Mouse (Mus musculus): ENCODE results near the gene Zfp809. TPM values are rescaled to one million over a fixed set of nuclear protein-coding genes. Genes with fewer than 3 reads are reported as not detected.

Zfp809 gene
- total RNA-seq (2014; fragmentation: Nextera tagmentation) (180 and 200 TPM in 2 replicates), total RNA-seq (2017) (54.9 and 67.1 TPM in 2 replicates), polyA plus RNA-seq (2012) (11.8 and 16.2 TPM in 2 replicates)

- ATAC-seq (ENCODE audit: extremely low read depth, insufficient number of reproducible peaks, low FRiP score, poor library complexity, severe bottlenecking) = peak; percentile 88
- peak; percentile 37; the same call in 1 of the 2 replicates for TF ChIP-seq CTCF (IDR thresholded peaks at IDR 0.05; ENCODE audit: low read depth, low read length)
- TF ChIP-seq POLR2AphosphoS5 (IDR thresholded peaks at IDR 0.05; ENCODE audit: insufficient replicate concordance, low read depth, low read length) = no peak
- no peak for TF ChIP-seq GATA1 (IDR thresholded peaks at IDR 0.05; ENCODE audit: borderline replicate concordance, low read length)
- TF ChIP-seq TAL1 (conservative IDR thresholded peaks at IDR 0.05; ENCODE audit: low read depth, low read length) = no peak
- no peak for TF ChIP-seq GATA2 (IDR thresholded peaks at IDR 0.05; ENCODE audit: borderline replicate concordance, low read depth, low read length)
- Histone ChIP-seq H3K4me3 (ENCODE audit: low read depth, low read length) (peak within 1 kb of the TSS; percentile 94), H3K9me3 (replicated peaks) (no peaks in the 10 kb centered on the region; the same call in 1 of the 2 replicates), H3K36me3 (replicated peaks) (peaks cover 17% of the 10 kb centered on the region), H3K4me1 (ENCODE audit: insufficient read depth, low read depth, low read length) (peaks cover 16% of the 10 kb centered on the region), H3K27me3 (ENCODE audit: insufficient read depth, low read length) (no peaks in the 10 kb centered on the region)
- DNase-seq (ENCODE audit: low spot score) = peak; percentile 87
Observed at GRCm38 (mm10) chr9:22225581-22226388, at the start of gene Zfp809. Zfp809 (plus strand) TSS chr9:22225714.

GRCm38 (mm10) chr9:22188025-22188611, 37.4 kb upstream of the Zfp809 start, which contains the start of gene Zfp872:
Zfp872 (plus strand) TSS chr9:22188090.
- no peaks in the 10 kb centered on the region for H3K36me3 ChIP-seq (replicated peaks)
- peaks cover 7% of the 10 kb centered on the region for H3K27me3 ChIP-seq (ENCODE audit: insufficient read depth, low read length)
- H3K4me3 ChIP-seq (ENCODE audit: low read depth, low read length) = peak within 1 kb of the TSS; percentile 20; the same call in 1 of the 2 replicates
- ATAC-seq (ENCODE audit: extremely low read depth, insufficient number of reproducible peaks, low FRiP score, poor library complexity, severe bottlenecking) = no peak
- TF ChIP-seq POLR2AphosphoS5 (IDR thresholded peaks at IDR 0.05; ENCODE audit: insufficient replicate concordance, low read depth, low read length) = no peak
- TF ChIP-seq CTCF (IDR thresholded peaks at IDR 0.05; ENCODE audit: low read depth, low read length) = no peak
- TF ChIP-seq GATA2 (IDR thresholded peaks at IDR 0.05; ENCODE audit: borderline replicate concordance, low read depth, low read length) = no peak
- TF ChIP-seq GATA1 (IDR thresholded peaks at IDR 0.05; ENCODE audit: borderline replicate concordance, low read length) = no peak
- TF ChIP-seq TAL1 (conservative IDR thresholded peaks at IDR 0.05; ENCODE audit: low read depth, low read length) = no peak
- DNase-seq (ENCODE audit: low spot score) = no peak
- no peaks in the 10 kb centered on the region for H3K4me1 ChIP-seq (ENCODE audit: insufficient read depth, low read depth, low read length)
- H3K9me3 ChIP-seq (replicated peaks) = peaks cover 27% of the 10 kb centered on the region

DNA sequence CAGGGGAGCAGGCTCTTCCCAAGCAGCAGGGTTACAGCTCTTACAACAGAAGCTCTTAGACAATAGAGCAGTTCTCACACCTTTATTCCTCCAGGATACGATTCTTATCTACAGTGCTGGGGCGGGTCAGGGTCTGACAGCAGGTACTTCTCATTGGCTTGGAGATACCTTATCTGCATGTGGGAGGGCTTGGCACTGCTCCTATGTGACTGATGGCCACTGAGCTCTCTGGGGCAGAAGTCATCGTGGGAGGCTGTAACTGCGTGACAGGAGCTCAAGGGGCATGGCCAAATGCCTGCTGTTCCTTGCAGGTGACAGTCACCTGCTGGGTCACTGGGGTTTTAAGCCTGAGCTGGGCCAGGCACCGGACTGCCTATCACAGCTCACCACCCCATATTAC, 29.1 kb upstream of the Zfp809 start:
- no peak for ATAC-seq (ENCODE audit: extremely low read depth, insufficient number of reproducible peaks, low FRiP score, poor library complexity, severe bottlenecking)

DNA sequence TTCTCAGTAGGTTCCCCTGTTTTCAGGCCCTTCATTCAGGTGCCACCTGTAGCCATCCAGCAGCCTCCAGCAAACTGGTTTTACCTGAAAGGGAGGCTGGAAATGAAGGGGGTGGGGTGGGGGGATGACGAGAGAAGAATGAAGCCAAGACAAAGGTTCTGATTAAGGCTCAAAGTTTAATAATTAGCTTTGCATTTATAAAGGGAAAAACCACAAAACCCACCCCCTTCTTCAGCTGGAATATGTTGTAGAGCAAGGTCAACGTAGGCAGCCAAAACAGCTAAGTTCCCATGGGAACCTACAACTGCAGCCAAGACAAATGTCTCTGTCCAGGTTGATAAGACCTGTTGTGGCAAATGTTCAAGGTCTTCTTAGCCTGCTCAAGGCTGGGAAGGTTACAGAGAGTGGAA, 11.7 kb upstream of the Zfp809 start:
- peaks cover 48% of the 10 kb centered on the region for H3K4me1 ChIP-seq (ENCODE audit: insufficient read depth, low read depth, low read length)
- no peak for ATAC-seq (ENCODE audit: extremely low read depth, insufficient number of reproducible peaks, low FRiP score, poor library complexity, severe bottlenecking)
- H3K4me3 ChIP-seq (ENCODE audit: low read depth, low read length) = peak overlapping the region; percentile 27; the same call in 1 of the 2 replicates
- H3K9me3 ChIP-seq (replicated peaks) = peaks cover 3% of the 10 kb centered on the region; the same call in 1 of the 2 replicates
- no peaks in the 10 kb centered on the region for H3K36me3 ChIP-seq (replicated peaks)
- H3K27me3 ChIP-seq (ENCODE audit: insufficient read depth, low read length) = no peaks in the 10 kb centered on the region
- TF ChIP-seq CTCF (IDR thresholded peaks at IDR 0.05; ENCODE audit: low read depth, low read length) (no peak), TAL1 (conservative IDR thresholded peaks at IDR 0.05; ENCODE audit: low read depth, low read length) (peak; percentile 55)
- no peak for DNase-seq (ENCODE audit: low spot score)

More for the DNA sequence above, 29.1 kb upstream of the Zfp809 start:
- H3K27me3 ChIP-seq (ENCODE audit: insufficient read depth, low read length) = peaks cover 25% of the 10 kb centered on the region
- no peaks in the 10 kb centered on the region for H3K36me3 ChIP-seq (replicated peaks)
- peaks cover 5% of the 10 kb centered on the region for H3K4me1 ChIP-seq (ENCODE audit: insufficient read depth, low read depth, low read length)
- DNase-seq (ENCODE audit: low spot score) = no peak
- peaks cover 28% of the 10 kb centered on the region for H3K9me3 ChIP-seq (replicated peaks)
- no peak overlapping the region for H3K4me3 ChIP-seq (ENCODE audit: low read depth, low read length)
- no peak for TF ChIP-seq GATA1 (IDR thresholded peaks at IDR 0.05; ENCODE audit: borderline replicate concordance, low read length)
- no peak for TF ChIP-seq TAL1 (conservative IDR thresholded peaks at IDR 0.05; ENCODE audit: low read depth, low read length)
- no peak for TF ChIP-seq CTCF (IDR thresholded peaks at IDR 0.05; ENCODE audit: low read depth, low read length)
- no peak for TF ChIP-seq GATA2 (IDR thresholded peaks at IDR 0.05; ENCODE audit: borderline replicate concordance, low read depth, low read length)
- TF ChIP-seq POLR2AphosphoS5 (IDR thresholded peaks at IDR 0.05; ENCODE audit: insufficient replicate concordance, low read depth, low read length) = no peak

GRCm38 (mm10) chr9:22214549-22214948, 11.0 kb upstream of the Zfp809 start:
- DNase-seq (ENCODE audit: low spot score) (peak; percentile 15), ATAC-seq (ENCODE audit: extremely low read depth, insufficient number of reproducible peaks, low FRiP score, poor library complexity, severe bottlenecking) (no peak)

DNA sequence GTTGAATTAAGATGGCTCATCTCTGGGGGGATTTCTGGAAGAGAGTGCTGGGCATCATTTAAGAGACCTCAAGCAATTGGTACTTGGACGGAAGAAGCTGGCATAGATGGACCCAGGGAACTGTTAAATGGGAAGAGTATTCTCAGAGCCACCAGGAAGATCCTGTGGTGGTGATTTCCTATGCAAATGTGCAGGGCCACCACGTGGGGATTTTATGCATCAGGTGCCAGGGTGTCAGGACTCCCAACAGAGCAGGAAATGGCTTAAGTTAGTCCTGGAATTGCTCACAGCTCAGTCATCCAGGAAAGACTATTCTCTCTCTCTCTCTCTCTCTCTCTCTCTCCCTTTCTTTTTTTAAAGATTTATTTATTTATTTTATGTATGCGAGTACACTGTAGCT, 8.8 kb upstream of the Zfp809 start:
- DNase-seq (ENCODE audit: low spot score) = no peak
- no peak for ATAC-seq (ENCODE audit: extremely low read depth, insufficient number of reproducible peaks, low FRiP score, poor library complexity, severe bottlenecking)
- TF ChIP-seq GATA1 (IDR thresholded peaks at IDR 0.05; ENCODE audit: borderline replicate concordance, low read length) = no peak
- no peak for TF ChIP-seq TAL1 (conservative IDR thresholded peaks at IDR 0.05; ENCODE audit: low read depth, low read length)
- no peak for TF ChIP-seq GATA2 (IDR thresholded peaks at IDR 0.05; ENCODE audit: borderline replicate concordance, low read depth, low read length)
- no peak for TF ChIP-seq POLR2AphosphoS5 (IDR thresholded peaks at IDR 0.05; ENCODE audit: insufficient replicate concordance, low read depth, low read length)
- TF ChIP-seq CTCF (IDR thresholded peaks at IDR 0.05; ENCODE audit: low read depth, low read length) = no peak

More at GRCm38 (mm10) chr9:22214549-22214948, 11.0 kb upstream of the Zfp809 start:
- Histone ChIP-seq H3K9me3 (replicated peaks) (peaks cover 3% of the 10 kb centered on the region; the same call in 1 of the 2 replicates), H3K4me3 (ENCODE audit: low read depth, low read length) (no peak overlapping the region), H3K27me3 (ENCODE audit: insufficient read depth, low read length) (no peaks in the 10 kb centered on the region), H3K36me3 (replicated peaks) (no peaks in the 10 kb centered on the region), H3K4me1 (ENCODE audit: insufficient read depth, low read depth, low read length) (peaks cover 49% of the 10 kb centered on the region)
- TF ChIP-seq POLR2AphosphoS5 (IDR thresholded peaks at IDR 0.05; ENCODE audit: insufficient replicate concordance, low read depth, low read length) (no peak), TAL1 (conservative IDR thresholded peaks at IDR 0.05; ENCODE audit: low read depth, low read length) (peak; percentile 56)

More for the DNA sequence above, 8.8 kb upstream of the Zfp809 start:
- Histone ChIP-seq H3K36me3 (replicated peaks) (no peaks in the 10 kb centered on the region), H3K9me3 (replicated peaks) (peaks cover 3% of the 10 kb centered on the region; the same call in 1 of the 2 replicates), H3K27me3 (ENCODE audit: insufficient read depth, low read length) (no peaks in the 10 kb centered on the region), H3K4me3 (ENCODE audit: low read depth, low read length) (no peak overlapping the region), H3K4me1 (ENCODE audit: insufficient read depth, low read depth, low read length) (peaks cover 51% of the 10 kb centered on the region)
